Mouse (Mus musculus) layer of hippocampus, postnatal 36 days (tissue): ENCODE results near the gene Map7. TPM values are rescaled to one million over a fixed set of nuclear protein-coding genes. Genes with fewer than 3 reads are reported as not detected.

Experiments used
- DNase-seq, 2 experiments: peaks; one replicate each; pipeline ENCODE4 v3.0.0; 2022
- total RNA-seq, 2 experiments: library from RNA; stranded (reverse); gene quantifications; 2 replicates each; pipeline ENCODE4 v1.2.3; 2021

The Map7 gene
- total RNA-seq, 2 experiments from 2014 or later, result 104 to 121 TPM

- no peak for DNase-seq
Observed at GRCm38 (mm10) chr10:20186800-20187273, 38.6 kb downstream of the Map7 start.

- DNase-seq, result no peak
Observed at GRCm38 (mm10) chr10:20190139-20190747, 42.0 kb downstream of the Map7 start.

GRCm38 (mm10) chr10:20194847-20195540 is 46.7 kb downstream of the Map7 start:
- no peak for DNase-seq

GRCm38 (mm10) chr10:20197039-20197438 is 48.8 kb downstream of the Map7 start:
- no peak for DNase-seq

- no peak for DNase-seq
Observed at GRCm38 (mm10) chr10:20198968-20199737, 50.9 kb downstream of the Map7 start.

GRCm38 (mm10) chr10:20201236-20201635 is 53.0 kb downstream of the Map7 start:
- no peak for DNase-seq

GRCm38 (mm10) chr10:20202171-20202570 is 53.9 kb downstream of the Map7 start:
- DNase-seq, result no peak

- DNase-seq, result peak in 1 of 2 experiments; percentile 28
Observed at GRCm38 (mm10) chr10:20202818-20203217, 54.5 kb downstream of the Map7 start.

- no peak for DNase-seq
Observed at GRCm38 (mm10) chr10:20203502-20203901, 55.2 kb downstream of the Map7 start.

- no peak for DNase-seq
Observed at GRCm38 (mm10) chr10:20204696-20205431, 56.6 kb downstream of the Map7 start.

GRCm38 (mm10) chr10:20206966-20207365 is 58.7 kb downstream of the Map7 start:
- no peak for DNase-seq

GRCm38 (mm10) chr10:20209609-20210341 is 61.5 kb downstream of the Map7 start:
- no peak for DNase-seq

GRCm38 (mm10) chr10:20214418-20214817 is 66.1 kb downstream of the Map7 start:
- no peak for DNase-seq

GRCm38 (mm10) chr10:20216982-20217381 is 68.7 kb downstream of the Map7 start:
- no peak for DNase-seq

GRCm38 (mm10) chr10:20218866-20219265 is 70.6 kb downstream of the Map7 start:
- no peak for DNase-seq

GRCm38 (mm10) chr10:20219538-20219937 is 71.3 kb downstream of the Map7 start:
- DNase-seq, result no peak

GRCm38 (mm10) chr10:20220443-20221071 is 72.3 kb downstream of the Map7 start:
- DNase-seq, result no peak

- no peak for DNase-seq
Observed at GRCm38 (mm10) chr10:20222011-20222410, 73.7 kb downstream of the Map7 start.

GRCm38 (mm10) chr10:20226728-20227127 is 78.5 kb downstream of the Map7 start:
- DNase-seq, result peak in 1 of 2 experiments; percentile 29

- DNase-seq, result no peak
Observed at GRCm38 (mm10) chr10:20230026-20230425, 81.8 kb downstream of the Map7 start.

- DNase-seq, result no peak
Observed at GRCm38 (mm10) chr10:20233451-20233850, 85.2 kb downstream of the Map7 start.
